Mouse (Mus musculus) kidney, embryonic 14.5 days (tissue): ENCODE data around the gene Gm436. TPM values are rescaled to one million over a fixed set of nuclear protein-coding genes. Genes with fewer than 3 reads are reported as not detected.

ENCODE experiments used
- ATAC-seq: fragments of 200-750 bp; cut with Nextera tagmentation; 2 replicates; pipeline ENCODE4 v1.8.0; 2017; ENCODE audit warnings: moderate number of reproducible peaks, mild to moderate bottlenecking, moderate TSS enrichment, moderate library complexity; ENCODE audit not compliant: low FRiP score, low TSS enrichment
- H3K27ac ChIP-seq: fragments of 300-500 bp; sonication (generic); 2 replicates; pipeline ENCODE4 v1.5.1; 2014; ENCODE audit warnings: low read depth, mild to moderate bottlenecking, low read length, moderate library complexity, mixed read lengths
- H3K27me3 ChIP-seq: fragments of 300-500 bp; sonication (generic); 2 replicates; pipeline ENCODE4 v1.6.1; 2014; ENCODE audit warnings: mild to moderate bottlenecking, low read length; ENCODE audit not compliant: control insufficient read depth, insufficient read depth
- H3K36me3 ChIP-seq: fragments of 300-500 bp; sonication (generic); 2 replicates; pipeline ENCODE4 v1.6.1; 2014; ENCODE audit warnings: low read length, mixed read lengths; ENCODE audit not compliant: control insufficient read depth, insufficient read depth
- H3K4me1 ChIP-seq: fragments of 300-500 bp; sonication (generic); 2 replicates; pipeline ENCODE4 v1.6.1; 2014; ENCODE audit warnings: low read length, mixed read lengths; ENCODE audit not compliant: control insufficient read depth, insufficient read depth
- H3K4me2 ChIP-seq: fragments of 300-500 bp; sonication (generic); replicated peaks from 2 replicates; pipeline ENCODE4 v1.6.1; 2014; ENCODE audit warnings: low read depth, mild to moderate bottlenecking, low read length
- H3K4me3 ChIP-seq: fragments of 300-500 bp; sonication (generic); 2 replicates; pipeline ENCODE4 v1.5.1; 2014; ENCODE audit warnings: mild to moderate bottlenecking, low read length
- H3K9ac ChIP-seq: fragments of 300-500 bp; sonication (generic); 2 replicates; pipeline ENCODE4 v1.6.1; 2014; ENCODE audit warnings: low read depth, mild to moderate bottlenecking, low read length, moderate library complexity
- H3K9me3 ChIP-seq: fragments of 300-500 bp; sonication (generic); 2 replicates; pipeline ENCODE4 v1.6.1; 2016; ENCODE audit warnings: low read length; ENCODE audit not compliant: control insufficient read depth
- WGBS: fragments of 180-500 bp; shearing (Covaris S2); extraction: QIAGEN DNeasy Blood & Tissue Kit; methylation state at CpG from one replicate; pipeline ENCODE4 v1.1.7; 2014; 5-methylcytosine and 5-hydroxymethylcytosine counted together
- polyA plus RNA-seq: library from polyadenylated mRNA; unstranded; fragments of >200 nt; fragmentation: Nextera tagmentation; extraction: Ambion mirVana; gene quantifications from 2 replicates; pipeline ENCODE4 v1.2.1, GENCODE M21; 2014

Gene Gm436
- polyA plus RNA-seq = not detected in 2 replicates

DNA sequence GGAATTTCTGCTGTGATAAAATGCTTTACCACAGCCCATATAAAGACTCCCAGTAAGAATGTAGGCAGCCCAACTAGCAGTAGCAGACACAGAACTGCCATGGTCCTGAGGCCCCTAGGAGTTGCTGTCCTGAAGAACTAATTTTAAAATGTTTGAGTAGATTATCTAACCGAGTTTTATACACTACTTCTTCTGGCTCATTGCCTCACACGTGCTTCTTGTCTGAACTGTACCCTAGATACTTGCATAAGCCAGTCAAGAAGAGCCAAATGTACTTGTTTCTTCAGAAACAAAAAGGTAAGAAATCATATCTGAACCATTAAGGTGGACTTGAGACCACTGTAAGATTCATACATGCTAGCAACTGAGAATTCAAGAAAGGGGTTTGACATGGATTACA is at the start of gene Gm436:
Gm436 (minus strand) TSS at position 101 of the 400 bp plus-strand sequence.
- Histone ChIP-seq H3K4me2 (no peak within 1 kb of the TSS), H3K4me1 (no peaks in the 10 kb centered on the region), H3K9me3 (no peaks in the 10 kb centered on the region), H3K4me3 (no peak within 1 kb of the TSS), H3K9ac (no peak within 1 kb of the TSS), H3K36me3 (no peaks in the 10 kb centered on the region), H3K27ac (no peak within 1 kb of the TSS), H3K27me3 (no peaks in the 10 kb centered on the region)
- WGBS = 64% methylated on average over 2 of the region's 2 CpGs
- no peak for ATAC-seq

DNA sequence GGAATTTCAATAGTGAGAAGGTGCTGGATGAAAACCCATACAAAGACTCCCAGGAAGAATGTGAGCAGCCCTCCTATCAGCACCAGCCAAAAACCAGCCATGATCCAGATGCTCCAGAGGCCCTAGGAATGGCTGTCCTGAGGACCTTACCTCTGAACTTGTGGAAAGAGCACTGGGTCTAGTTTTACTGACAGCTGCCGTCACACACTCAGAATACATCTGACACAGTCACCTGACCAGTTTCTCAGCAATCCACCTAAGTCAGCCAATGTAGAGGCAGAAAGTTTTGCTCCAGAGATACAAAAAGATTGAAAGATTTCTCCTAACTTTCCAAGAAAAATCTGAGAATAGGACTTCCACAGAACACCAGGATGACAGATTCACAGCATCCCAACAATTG is 35.1 kb upstream of the Gm436 start, which contains the start of gene Gm13178:
Gm13178 (minus strand) TSS at position 101 of the 400 bp plus-strand sequence.
- Histone ChIP-seq H3K4me1 (no peaks in the 10 kb centered on the region), H3K4me2 (no peak within 1 kb of the TSS), H3K27ac (no peak within 1 kb of the TSS), H3K9me3 (no peaks in the 10 kb centered on the region), H3K36me3 (no peaks in the 10 kb centered on the region), H3K27me3 (no peaks in the 10 kb centered on the region), H3K4me3 (no peak within 1 kb of the TSS), H3K9ac (no peak within 1 kb of the TSS)
- ATAC-seq = no peak
- 88% methylated on average over 1 of the region's 1 CpGs for WGBS

DNA sequence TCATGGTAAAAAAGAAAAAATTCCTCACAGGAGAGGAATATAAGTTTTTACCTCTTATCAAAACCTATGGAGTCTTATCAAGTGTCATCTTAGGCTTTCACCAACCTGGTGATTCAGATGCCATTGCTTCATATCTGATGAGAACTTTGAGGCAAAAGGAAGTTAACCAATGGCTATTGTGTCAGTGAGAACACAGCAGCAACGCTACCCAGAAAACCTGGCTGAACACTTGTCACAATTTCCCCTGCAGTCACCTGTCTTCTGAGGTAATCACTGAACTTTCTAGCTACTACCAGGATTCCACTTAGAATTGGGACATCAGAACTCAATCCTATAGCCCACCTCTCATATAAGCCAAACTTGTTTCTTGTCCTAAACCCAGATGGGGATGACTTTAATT is 33.5 kb upstream of the Gm436 start:
- Histone ChIP-seq H3K4me1 (no peaks in the 10 kb centered on the region), H3K9me3 (no peaks in the 10 kb centered on the region), H3K4me2 (no peak overlapping the region), H3K27me3 (no peaks in the 10 kb centered on the region), H3K4me3 (no peak overlapping the region), H3K9ac (no peak overlapping the region), H3K36me3 (no peaks in the 10 kb centered on the region), H3K27ac (no peak overlapping the region)
- 96% methylated on average over 1 of the region's 1 CpGs for WGBS
- ATAC-seq = no peak

DNA sequence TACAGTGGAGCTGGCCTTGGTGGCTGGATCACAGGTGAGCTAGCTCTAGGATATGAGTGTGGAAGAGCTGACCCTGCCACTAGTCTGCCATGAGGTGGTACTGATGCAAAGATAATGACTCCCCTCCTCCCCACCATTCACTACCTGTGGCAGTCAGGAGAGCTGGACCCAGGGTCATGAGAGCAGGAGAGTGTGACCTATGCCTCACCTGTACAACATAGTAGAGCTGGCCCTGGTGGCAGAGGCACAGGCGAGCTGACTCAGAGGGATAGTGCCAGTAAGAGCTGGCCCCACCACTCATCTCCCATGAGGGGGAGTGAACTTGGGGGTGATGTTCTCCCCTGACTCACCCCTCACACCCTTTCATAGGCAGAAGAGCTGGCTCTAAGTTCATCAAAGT is 32.1 kb upstream of the Gm436 start:
- Histone ChIP-seq H3K27ac (no peak overlapping the region), H3K36me3 (no peaks in the 10 kb centered on the region), H3K4me2 (no peak overlapping the region), H3K4me3 (no peak overlapping the region), H3K9ac (no peak overlapping the region), H3K27me3 (no peaks in the 10 kb centered on the region), H3K9me3 (no peaks in the 10 kb centered on the region), H3K4me1 (no peaks in the 10 kb centered on the region)
- no peak for ATAC-seq
- 78% methylated on average over 1 of the region's 1 CpGs for WGBS

- H3K4me3 ChIP-seq = no peak overlapping the region
- H3K27me3 ChIP-seq = no peaks in the 10 kb centered on the region
- H3K27ac ChIP-seq = no peak overlapping the region
- no peaks in the 10 kb centered on the region for H3K36me3 ChIP-seq
- H3K4me1 ChIP-seq = no peaks in the 10 kb centered on the region
- no peak overlapping the region for H3K9ac ChIP-seq
- no peak overlapping the region for H3K4me2 ChIP-seq
- ATAC-seq = no peak
- no peaks in the 10 kb centered on the region for H3K9me3 ChIP-seq
These were observed 47.9 kb downstream of the Gm436 start for GRCm38 (mm10) chr4:144638263-144638662.

Other genes with a start within 250 kb of the Gm436 start
- not detected in 2 replicates for gene 1700012P22Rik, start 247.6 kb downstream of the Gm436 start, polyA plus RNA-seq
- gene Gm9944, start 233.1 kb downstream of the Gm436 start, polyA plus RNA-seq = not detected in 2 replicates
- gene Aadacl3, start 222.6 kb downstream of the Gm436 start, polyA plus RNA-seq = not detected in 2 replicates
- gene 9430007A20Rik, start 166.5 kb downstream of the Gm436 start, polyA plus RNA-seq = not detected in 2 replicates
- not detected in 2 replicates for gene Gm13124, start 121.2 kb downstream of the Gm436 start, polyA plus RNA-seq
- gene Aadacl4, start 72.7 kb downstream of the Gm436 start, polyA plus RNA-seq = not detected in 2 replicates
- not detected in 2 replicates for gene Gm13178, start 35.0 kb upstream of the Gm436 start, polyA plus RNA-seq
- gene Gm438, start 100.2 kb upstream of the Gm436 start, polyA plus RNA-seq = not detected in 2 replicates
- gene Dhrs3, start 206.5 kb upstream of the Gm436 start, polyA plus RNA-seq = 153 and 226 TPM in 2 replicates